Mouse (Mus musculus): ENCODE data around the gene Mapre3. TPM values are rescaled to one million over a fixed set of nuclear protein-coding genes. Genes with fewer than 3 reads are reported as not detected.

Gene Mapre3
- total and polyA plus RNA-seq, 3 experiments: 0.27 TPM; not detected in 2

DNA sequence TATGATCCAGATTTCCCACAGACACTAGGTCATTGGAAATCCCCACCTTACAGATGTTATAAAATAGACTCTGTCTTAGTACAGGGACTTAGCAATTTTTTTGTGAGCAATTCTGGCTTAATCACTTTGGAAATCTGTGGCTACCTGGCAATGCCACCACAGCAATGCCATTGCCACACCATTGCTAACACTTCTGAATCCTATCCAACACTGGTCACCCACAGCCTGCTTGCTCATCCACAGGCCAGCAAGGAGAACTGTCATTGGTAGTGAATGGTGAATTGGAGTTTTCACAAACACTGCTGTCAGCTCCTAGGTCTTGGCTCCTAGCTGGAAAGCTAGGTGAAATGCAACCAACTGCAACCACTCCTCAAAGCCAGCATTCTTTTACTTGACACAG is 96.0 kb downstream of the Mapre3 start:
- H3K36me3 ChIP-seq (replicated peaks): peaks cover 8% of the 10 kb centered on the region
- ATAC-seq (ENCODE audit: extremely low read depth, insufficient number of reproducible peaks, low FRiP score, poor library complexity, severe bottlenecking) (no peak), DNase-seq (ENCODE audit: low spot score) (no peak)
- H3K27me3 ChIP-seq (ENCODE audit: insufficient read depth, low read length): peaks cover 51% of the 10 kb centered on the region
- H3K4me3 ChIP-seq (ENCODE audit: low read depth, low read length): no peak overlapping the region
- H3K9me3 ChIP-seq (replicated peaks): no peaks in the 10 kb centered on the region
- H3K4me1 ChIP-seq (ENCODE audit: insufficient read depth, low read depth, low read length): peaks cover 56% of the 10 kb centered on the region
- TF ChIP-seq TAL1 (conservative IDR thresholded peaks at IDR 0.05; ENCODE audit: low read depth, low read length): no peak
- TF ChIP-seq POLR2AphosphoS5 (IDR thresholded peaks at IDR 0.05; ENCODE audit: insufficient replicate concordance, low read depth, low read length): no peak
- TF ChIP-seq GATA2 (IDR thresholded peaks at IDR 0.05; ENCODE audit: borderline replicate concordance, low read depth, low read length): no peak
- no peak for TF ChIP-seq GATA1 (IDR thresholded peaks at IDR 0.05; ENCODE audit: borderline replicate concordance, low read length)
- TF ChIP-seq CTCF (IDR thresholded peaks at IDR 0.05; ENCODE audit: low read depth, low read length): no peak

DNA sequence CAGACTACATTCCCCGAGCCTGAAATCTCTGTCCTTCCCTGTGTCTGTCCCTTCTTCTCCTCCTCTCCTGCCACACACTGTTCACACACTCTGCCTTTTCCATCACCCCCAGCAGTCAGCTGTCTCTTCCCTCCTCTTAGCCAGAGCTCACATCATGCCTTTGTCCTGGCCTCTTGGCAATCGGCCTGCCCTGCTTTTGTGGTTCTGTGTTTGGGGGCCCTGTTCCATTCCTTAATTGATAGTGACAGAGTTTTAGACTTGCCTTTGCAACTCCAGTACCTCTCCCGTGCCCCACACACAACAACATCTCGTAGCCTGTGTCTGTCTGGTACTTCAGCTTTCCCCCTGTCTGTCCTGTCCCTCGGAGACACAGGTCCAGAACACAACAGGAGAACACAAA is 97.7 kb downstream of the Mapre3 start:
- TF ChIP-seq POLR2AphosphoS5 (IDR thresholded peaks at IDR 0.05; ENCODE audit: insufficient replicate concordance, low read depth, low read length): no peak
- no peak for TF ChIP-seq TAL1 (conservative IDR thresholded peaks at IDR 0.05; ENCODE audit: low read depth, low read length)
- TF ChIP-seq GATA1 (IDR thresholded peaks at IDR 0.05; ENCODE audit: borderline replicate concordance, low read length): no peak
- no peak for TF ChIP-seq CTCF (IDR thresholded peaks at IDR 0.05; ENCODE audit: low read depth, low read length)
- TF ChIP-seq GATA2 (IDR thresholded peaks at IDR 0.05; ENCODE audit: borderline replicate concordance, low read depth, low read length): no peak
- DNase-seq (ENCODE audit: low spot score) (no peak), ATAC-seq (ENCODE audit: extremely low read depth, insufficient number of reproducible peaks, low FRiP score, poor library complexity, severe bottlenecking) (no peak)
- Histone ChIP-seq H3K27me3 (ENCODE audit: insufficient read depth, low read length) (peaks cover 57% of the 10 kb centered on the region), H3K9me3 (replicated peaks) (no peaks in the 10 kb centered on the region), H3K4me3 (ENCODE audit: low read depth, low read length) (no peak overlapping the region), H3K36me3 (replicated peaks) (no peaks in the 10 kb centered on the region), H3K4me1 (ENCODE audit: insufficient read depth, low read depth, low read length) (peaks cover 59% of the 10 kb centered on the region)

DNA sequence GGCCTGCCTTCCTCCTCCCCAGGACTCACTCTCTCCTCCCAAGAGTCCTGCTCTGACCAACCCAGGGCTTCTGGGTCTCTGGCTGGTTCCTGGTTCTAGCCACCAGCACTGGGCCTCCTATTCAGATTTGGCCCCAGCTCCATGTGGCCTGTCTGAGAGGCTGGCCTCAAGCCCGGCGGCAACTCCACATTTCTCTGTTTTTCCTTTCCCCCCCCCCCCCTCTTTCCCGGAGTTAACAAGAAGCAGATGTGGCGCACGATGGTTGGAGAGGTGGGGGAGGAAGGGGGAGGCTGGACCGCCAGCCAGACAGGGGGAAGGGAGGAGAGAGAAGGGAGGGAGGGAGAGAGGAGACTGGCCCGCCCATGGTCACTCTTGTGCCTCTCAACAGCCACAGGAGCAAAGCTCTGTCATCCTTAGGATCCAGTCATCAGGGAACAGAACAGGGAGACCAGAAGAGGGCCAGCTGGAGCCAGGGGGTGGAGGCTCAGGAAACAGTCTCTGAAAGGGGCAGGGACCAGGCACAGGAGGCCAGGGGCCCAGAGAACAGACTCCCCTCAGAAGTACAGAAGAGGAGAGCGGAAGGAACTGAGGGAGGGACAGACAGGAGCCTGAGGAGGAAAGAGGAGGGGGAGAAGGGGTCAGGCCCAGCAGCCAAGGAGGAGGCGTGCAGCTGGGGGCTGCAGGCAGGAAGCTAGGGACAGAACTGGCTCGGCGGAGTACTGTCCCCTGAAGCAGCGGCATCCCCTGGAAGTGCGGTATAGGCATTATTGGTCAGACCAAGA is 98.8 kb downstream of the Mapre3 start, which contains the start of gene Emilin1:
Gene Emilin1, plus strand, starts transcription at position 343 of the 782 bp plus-strand sequence.
- H3K4me3 ChIP-seq (ENCODE audit: low read depth, low read length): no peak within 1 kb of the TSS
- H3K36me3 ChIP-seq (replicated peaks): no peaks in the 10 kb centered on the region
- DNase-seq (ENCODE audit: low spot score) (no peak), ATAC-seq (ENCODE audit: extremely low read depth, insufficient number of reproducible peaks, low FRiP score, poor library complexity, severe bottlenecking) (no peak)
- H3K4me1 ChIP-seq (ENCODE audit: insufficient read depth, low read depth, low read length): peaks cover 52% of the 10 kb centered on the region
- no peak for TF ChIP-seq CTCF (IDR thresholded peaks at IDR 0.05; ENCODE audit: low read depth, low read length)
- no peak for TF ChIP-seq TAL1 (conservative IDR thresholded peaks at IDR 0.05; ENCODE audit: low read depth, low read length)
- no peak for TF ChIP-seq GATA2 (IDR thresholded peaks at IDR 0.05; ENCODE audit: borderline replicate concordance, low read depth, low read length)
- TF ChIP-seq POLR2AphosphoS5 (IDR thresholded peaks at IDR 0.05; ENCODE audit: insufficient replicate concordance, low read depth, low read length): no peak
- no peak for TF ChIP-seq GATA1 (IDR thresholded peaks at IDR 0.05; ENCODE audit: borderline replicate concordance, low read length)
- H3K27me3 ChIP-seq (ENCODE audit: insufficient read depth, low read length): peaks cover 68% of the 10 kb centered on the region
- H3K9me3 ChIP-seq (replicated peaks): no peaks in the 10 kb centered on the region

DNA sequence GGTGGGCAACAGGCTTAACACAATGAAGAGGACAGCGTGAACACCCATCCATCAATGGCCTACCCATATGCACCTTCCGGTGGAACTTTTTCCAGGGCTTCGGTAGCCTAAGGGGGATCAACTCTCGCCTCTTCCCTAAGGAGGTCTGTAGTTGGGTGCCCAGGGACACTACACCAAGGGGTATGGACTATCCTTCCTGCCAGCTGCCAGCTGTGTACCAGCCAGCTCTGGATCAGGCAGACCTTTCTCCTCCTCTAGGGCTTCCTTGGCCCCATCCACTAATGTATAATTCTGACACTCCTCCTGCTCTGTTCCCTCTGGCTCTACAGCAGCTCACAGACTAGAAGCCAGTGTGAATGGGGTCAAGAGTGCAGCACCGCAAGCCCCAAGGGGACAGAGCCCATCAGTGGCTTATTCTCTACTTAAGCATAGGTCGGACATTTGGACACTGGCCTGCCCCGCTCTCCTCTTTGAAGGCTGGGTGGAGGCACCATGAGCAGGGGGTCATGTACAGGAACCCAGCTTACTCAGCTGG is 99.7 kb downstream of the Mapre3 start:
- H3K27me3 ChIP-seq (ENCODE audit: insufficient read depth, low read length): peaks cover 74% of the 10 kb centered on the region
- H3K4me3 ChIP-seq (ENCODE audit: low read depth, low read length): no peak overlapping the region
- H3K4me1 ChIP-seq (ENCODE audit: insufficient read depth, low read depth, low read length): peaks cover 53% of the 10 kb centered on the region
- TF ChIP-seq GATA2 (IDR thresholded peaks at IDR 0.05; ENCODE audit: borderline replicate concordance, low read depth, low read length) (no peak), GATA1 (IDR thresholded peaks at IDR 0.05; ENCODE audit: borderline replicate concordance, low read length) (no peak), CTCF (IDR thresholded peaks at IDR 0.05; ENCODE audit: low read depth, low read length) (no peak), POLR2AphosphoS5 (IDR thresholded peaks at IDR 0.05; ENCODE audit: insufficient replicate concordance, low read depth, low read length) (no peak), TAL1 (conservative IDR thresholded peaks at IDR 0.05; ENCODE audit: low read depth, low read length) (no peak)
- ATAC-seq (ENCODE audit: extremely low read depth, insufficient number of reproducible peaks, low FRiP score, poor library complexity, severe bottlenecking) (no peak), DNase-seq (ENCODE audit: low spot score) (no peak)
- H3K9me3 ChIP-seq (replicated peaks): no peaks in the 10 kb centered on the region
- H3K36me3 ChIP-seq (replicated peaks): no peaks in the 10 kb centered on the region

DNA sequence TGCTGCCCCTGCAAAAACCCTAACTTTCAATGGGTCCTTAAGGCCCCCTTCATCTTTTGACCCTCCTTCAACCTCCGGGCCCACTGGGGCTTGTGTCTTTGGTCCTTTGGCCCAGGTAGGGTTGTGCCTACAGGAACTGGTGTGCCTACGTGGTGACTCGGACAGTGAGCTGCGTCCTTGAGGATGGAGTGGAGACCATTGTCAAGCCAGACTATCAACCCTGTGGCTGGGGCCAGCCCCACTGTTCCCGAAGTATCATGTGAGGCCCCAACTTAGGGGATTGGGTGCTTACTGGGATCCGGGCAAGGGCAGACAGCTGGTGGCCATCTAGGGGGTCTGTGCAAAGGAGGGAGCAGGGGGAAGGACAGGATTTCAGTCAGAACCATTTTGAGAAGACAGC is 100.4 kb downstream of the Mapre3 start:
- no peak for DNase-seq (ENCODE audit: low spot score)
- peaks cover 55% of the 10 kb centered on the region for H3K4me1 ChIP-seq (ENCODE audit: insufficient read depth, low read depth, low read length)

DNA sequence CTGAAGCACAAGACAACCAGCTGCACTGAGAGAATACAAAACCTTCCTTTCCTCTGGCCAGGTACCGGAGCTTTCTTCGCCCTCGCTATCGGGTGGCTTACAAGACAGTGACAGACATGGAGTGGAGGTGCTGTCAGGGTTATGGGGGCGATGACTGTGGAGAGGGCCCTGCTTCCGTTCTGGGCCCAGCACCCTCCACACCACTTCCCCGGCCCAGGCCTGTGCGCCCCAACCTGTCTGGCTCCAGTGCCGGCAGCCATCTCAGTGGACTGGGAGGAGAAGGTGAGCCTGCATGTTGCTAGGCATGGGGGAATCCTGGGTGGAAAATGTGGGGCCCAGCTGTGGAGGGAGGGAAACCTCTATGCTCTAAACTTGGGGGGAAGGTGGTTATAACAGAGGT is 101.0 kb downstream of the Mapre3 start:
- no peak for DNase-seq (ENCODE audit: low spot score)
- TF ChIP-seq GATA2 (IDR thresholded peaks at IDR 0.05; ENCODE audit: borderline replicate concordance, low read depth, low read length) (no peak), TAL1 (conservative IDR thresholded peaks at IDR 0.05; ENCODE audit: low read depth, low read length) (no peak), POLR2AphosphoS5 (IDR thresholded peaks at IDR 0.05; ENCODE audit: insufficient replicate concordance, low read depth, low read length) (no peak), CTCF (IDR thresholded peaks at IDR 0.05; ENCODE audit: low read depth, low read length) (no peak), GATA1 (IDR thresholded peaks at IDR 0.05; ENCODE audit: borderline replicate concordance, low read length) (no peak)
- 0 out of 2 replicates have a peak overlapping the region, but pooled peaks have one; percentile 33 for H3K4me3 ChIP-seq (ENCODE audit: low read depth, low read length)
- peaks cover 82% of the 10 kb centered on the region for H3K27me3 ChIP-seq (ENCODE audit: insufficient read depth, low read length)
- no peaks in the 10 kb centered on the region for H3K36me3 ChIP-seq (replicated peaks)
- no peaks in the 10 kb centered on the region for H3K9me3 ChIP-seq (replicated peaks)
- ATAC-seq (ENCODE audit: extremely low read depth, insufficient number of reproducible peaks, low FRiP score, poor library complexity, severe bottlenecking): no peak
- peaks cover 58% of the 10 kb centered on the region for H3K4me1 ChIP-seq (ENCODE audit: insufficient read depth, low read depth, low read length)

More for the DNA sequence above, 100.4 kb downstream of the Mapre3 start:
- TF ChIP-seq POLR2AphosphoS5 (IDR thresholded peaks at IDR 0.05; ENCODE audit: insufficient replicate concordance, low read depth, low read length) (no peak), TAL1 (conservative IDR thresholded peaks at IDR 0.05; ENCODE audit: low read depth, low read length) (no peak)
- Histone ChIP-seq H3K9me3 (replicated peaks) (no peaks in the 10 kb centered on the region), H3K4me3 (ENCODE audit: low read depth, low read length) (no peak overlapping the region), H3K27me3 (ENCODE audit: insufficient read depth, low read length) (peaks cover 79% of the 10 kb centered on the region), H3K36me3 (replicated peaks) (no peaks in the 10 kb centered on the region)
- ATAC-seq (ENCODE audit: extremely low read depth, insufficient number of reproducible peaks, low FRiP score, poor library complexity, severe bottlenecking): no peak

Other genes starting within 250 kb of the Mapre3 start
- not detected in 2 replicates for gene Kcnk3, start 226.5 kb upstream of the Mapre3 start, total RNA-seq (2014; fragmentation: Nextera tagmentation)
- gene Kcnk3, start 226.5 kb upstream of the Mapre3 start, total RNA-seq (2017): 0.06 and 0.16 TPM in 2 replicates
- gene Kcnk3, start 226.5 kb upstream of the Mapre3 start, polyA plus RNA-seq (2012): not detected in 2 replicates
- gene Slc35f6, start 166.7 kb upstream of the Mapre3 start, total RNA-seq (2014; fragmentation: Nextera tagmentation): 10.1 and 10.6 TPM in 2 replicates
- 11.9 and 13.0 TPM in 2 replicates for gene Slc35f6, start 166.7 kb upstream of the Mapre3 start, total RNA-seq (2017)
- gene Slc35f6, start 166.7 kb upstream of the Mapre3 start, polyA plus RNA-seq (2012): 14.2 and 15.3 TPM in 2 replicates
- gene Cenpa, start 147.9 kb upstream of the Mapre3 start, total RNA-seq (2014; fragmentation: Nextera tagmentation): 165 and 203 TPM in 2 replicates
- 113 and 114 TPM in 2 replicates for gene Cenpa, start 147.9 kb upstream of the Mapre3 start, total RNA-seq (2017)
- gene Cenpa, start 147.9 kb upstream of the Mapre3 start, polyA plus RNA-seq (2012): 307 and 368 TPM in 2 replicates
- not detected in 2 replicates for gene Dpysl5, start 103.1 kb upstream of the Mapre3 start, total RNA-seq (2014; fragmentation: Nextera tagmentation)
- gene Dpysl5, start 103.1 kb upstream of the Mapre3 start, total RNA-seq (2017): under 0.01 and 0.49 TPM in 2 replicates
- not detected in 2 replicates for gene Dpysl5, start 103.1 kb upstream of the Mapre3 start, polyA plus RNA-seq (2012)
- gene Tmem214, start 53.4 kb downstream of the Mapre3 start, total RNA-seq (2014; fragmentation: Nextera tagmentation): 17.9 and 36.0 TPM in 2 replicates
- 19.2 and 19.6 TPM in 2 replicates for gene Tmem214, start 53.4 kb downstream of the Mapre3 start, total RNA-seq (2017)
- 21.5 and 26.7 TPM in 2 replicates for gene Tmem214, start 53.4 kb downstream of the Mapre3 start, polyA plus RNA-seq (2012)
- gene Agbl5, start 74.1 kb downstream of the Mapre3 start, total RNA-seq (2014; fragmentation: Nextera tagmentation): 31.2 and 48.5 TPM in 2 replicates
- 9.9 and 13.0 TPM in 2 replicates for gene Agbl5, start 74.1 kb downstream of the Mapre3 start, total RNA-seq (2017)
- gene Agbl5, start 74.1 kb downstream of the Mapre3 start, polyA plus RNA-seq (2012): 65.8 and 85.9 TPM in 2 replicates
- gene Ost4, start 93.1 kb downstream of the Mapre3 start, total RNA-seq (2014; fragmentation: Nextera tagmentation): 309 and 472 TPM in 2 replicates
- gene Ost4, start 93.1 kb downstream of the Mapre3 start, total RNA-seq (2017): 346 and 348 TPM in 2 replicates
- gene Ost4, start 93.1 kb downstream of the Mapre3 start, polyA plus RNA-seq (2012): 70.6 and 80.1 TPM in 2 replicates
- 0.38 TPM in 1 of 2 replicates, not detected in the other for gene Emilin1, start 98.8 kb downstream of the Mapre3 start, total RNA-seq (2014; fragmentation: Nextera tagmentation)
- gene Emilin1, start 98.8 kb downstream of the Mapre3 start, total RNA-seq (2017): 1.0 and 2.6 TPM in 2 replicates
- 1.2 and 1.3 TPM in 2 replicates for gene Emilin1, start 98.8 kb downstream of the Mapre3 start, polyA plus RNA-seq (2012)
- gene Khk, start 106.8 kb downstream of the Mapre3 start, total RNA-seq (2014; fragmentation: Nextera tagmentation): 22.7 and 29.8 TPM in 2 replicates
- 43.4 TPM in 2 replicates for gene Khk, start 106.8 kb downstream of the Mapre3 start, total RNA-seq (2017)
- gene Khk, start 106.8 kb downstream of the Mapre3 start, polyA plus RNA-seq (2012): 17.3 and 20.2 TPM in 2 replicates
- gene Cgref1, start 130.9 kb downstream of the Mapre3 start, total RNA-seq (2014; fragmentation: Nextera tagmentation): not detected in 2 replicates
- 0.33 TPM in 1 of 2 replicates, not detected in the other for gene Cgref1, start 130.9 kb downstream of the Mapre3 start, total RNA-seq (2017)
- not detected in 2 replicates for gene Cgref1, start 130.9 kb downstream of the Mapre3 start, polyA plus RNA-seq (2012)
- 50.3 and 82.7 TPM in 2 replicates for gene Preb, start 145.7 kb downstream of the Mapre3 start, total RNA-seq (2014; fragmentation: Nextera tagmentation)
- gene Preb, start 145.7 kb downstream of the Mapre3 start, total RNA-seq (2017): 35.4 and 42.5 TPM in 2 replicates
- gene Preb, start 145.7 kb downstream of the Mapre3 start, polyA plus RNA-seq (2012): 48.9 and 74.7 TPM in 2 replicates
- not detected in 2 replicates for gene Tcf23, start 154.0 kb downstream of the Mapre3 start, total RNA-seq (2014; fragmentation: Nextera tagmentation)
- gene Tcf23, start 154.0 kb downstream of the Mapre3 start, total RNA-seq (2017): 0.12 TPM in 1 of 2 replicates, not detected in the other
- gene Tcf23, start 154.0 kb downstream of the Mapre3 start, polyA plus RNA-seq (2012): not detected in 2 replicates
- 81.9 and 89.6 TPM in 2 replicates for gene Atraid, start 233.7 kb downstream of the Mapre3 start, total RNA-seq (2014; fragmentation: Nextera tagmentation)
- gene Atraid, start 233.7 kb downstream of the Mapre3 start, total RNA-seq (2017): 50.0 and 54.0 TPM in 2 replicates
- gene Atraid, start 233.7 kb downstream of the Mapre3 start, polyA plus RNA-seq (2012): 11.6 and 15.6 TPM in 2 replicates
- 3.2 and 4.0 TPM in 2 replicates for gene Slc5a6, start 234.3 kb downstream of the Mapre3 start, total RNA-seq (2014; fragmentation: Nextera tagmentation)
- gene Slc5a6, start 234.3 kb downstream of the Mapre3 start, total RNA-seq (2017): 2.2 and 5.2 TPM in 2 replicates
- gene Slc5a6, start 234.3 kb downstream of the Mapre3 start, polyA plus RNA-seq (2012): 9.5 and 11.9 TPM in 2 replicates
- 87.7 and 102 TPM in 2 replicates for gene Cad, start 240.1 kb downstream of the Mapre3 start, total RNA-seq (2014; fragmentation: Nextera tagmentation)
- gene Cad, start 240.1 kb downstream of the Mapre3 start, total RNA-seq (2017): 18.5 and 20.2 TPM in 2 replicates
- 426 and 438 TPM in 2 replicates for gene Cad, start 240.1 kb downstream of the Mapre3 start, polyA plus RNA-seq (2012)

Data from G1E (cell line).